Mouse (Mus musculus) hindbrain, embryonic 16.5 days (tissue): Measurements from ENCODE around the gene Ralgps2. TPM values are rescaled to one million over a fixed set of nuclear protein-coding genes. Genes with fewer than 3 reads are reported as not detected.

ENCODE experiments used
- ATAC-seq: fragments of 200-750 bp; cut with Nextera tagmentation; 2 replicates; pipeline ENCODE4 v1.8.0; 2017; ENCODE audit warnings: moderate TSS enrichment, moderate library complexity
- H3K27ac ChIP-seq: fragments of 300-500 bp; sonication (generic); 2 replicates; pipeline ENCODE4 v1.5.1; 2014; ENCODE audit warnings: low read depth, mild to moderate bottlenecking, control low read depth, low read length, moderate library complexity
- H3K27me3 ChIP-seq: fragments of 300-500 bp; sonication (generic); replicated peaks from 2 replicates; pipeline ENCODE4 v1.6.1; 2014; ENCODE audit warnings: low read length; ENCODE audit not compliant: control insufficient read depth, insufficient read depth
- H3K36me3 ChIP-seq: fragments of 300-500 bp; sonication (generic); 2 replicates; pipeline ENCODE4 v1.6.1; 2014; ENCODE audit warnings: mild to moderate bottlenecking, low read length, moderate library complexity, mixed read lengths; ENCODE audit not compliant: control insufficient read depth, insufficient read depth
- H3K4me1 ChIP-seq: fragments of 300-500 bp; sonication (generic); 2 replicates; pipeline ENCODE4 v1.6.1; 2014; ENCODE audit warnings: low read depth, low read length; ENCODE audit not compliant: control insufficient read depth, insufficient read depth
- H3K4me2 ChIP-seq: fragments of 300-500 bp; sonication (generic); 2 replicates; pipeline ENCODE4 v1.6.1; 2014; ENCODE audit warnings: mild to moderate bottlenecking, low read length, control low read depth, moderate library complexity
- H3K4me3 ChIP-seq: fragments of 300-500 bp; sonication (generic); 2 replicates; pipeline ENCODE4 v1.5.1; 2014; ENCODE audit warnings: mild to moderate bottlenecking, low read length, control low read depth, moderate library complexity
- H3K9ac ChIP-seq: fragments of 300-500 bp; sonication (generic); 2 replicates; pipeline ENCODE4 v1.6.1; 2014; ENCODE audit warnings: low read depth, mild to moderate bottlenecking, control low read depth, low read length, moderate library complexity
- H3K9me3 ChIP-seq: fragments of 300-500 bp; sonication (generic); 2 replicates; pipeline ENCODE4 v1.6.1; 2014; ENCODE audit warnings: mild to moderate bottlenecking, low read length, moderate library complexity; ENCODE audit not compliant: control insufficient read depth
- WGBS: fragments of 180-500 bp; shearing (Covaris S2); extraction: QIAGEN DNeasy Blood & Tissue Kit; methylation state at CpG from one replicate; pipeline ENCODE4 v1.1.7; 2014; 5-methylcytosine and 5-hydroxymethylcytosine counted together
- polyA plus RNA-seq: library from polyadenylated mRNA; unstranded; fragments of >200 nt; fragmentation: Nextera tagmentation; extraction: Ambion mirVana; gene quantifications from 2 replicates; pipeline ENCODE4 v1.2.1, GENCODE M21; 2015

Gene Ralgps2
- polyA plus RNA-seq, 1 experiment from 2014 or later: 74.7 TPM

DNA sequence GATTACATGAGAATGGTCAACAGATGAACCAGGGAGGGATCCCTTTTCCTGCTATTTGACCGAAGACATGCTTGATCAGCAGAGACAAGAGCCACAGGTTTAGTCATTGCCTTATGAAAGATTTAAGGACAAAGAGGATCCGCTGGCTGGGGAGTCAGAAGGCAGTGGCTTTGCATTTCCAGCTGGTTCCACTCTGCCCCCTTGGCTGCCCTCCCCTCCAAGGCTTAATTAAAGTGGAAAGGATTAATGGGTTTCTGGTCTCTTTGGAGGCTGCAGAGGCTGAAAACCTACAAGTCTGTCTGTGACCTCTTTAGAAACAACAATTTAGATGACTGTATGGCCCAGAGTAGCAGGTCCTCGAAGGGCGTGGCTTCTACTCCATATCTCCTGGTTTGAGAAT lies 161.5 kb downstream of the Ralgps2 start:
- Histone ChIP-seq H3K4me1 (peaks cover 11% of the 10 kb centered on the region), H3K9me3 (no peaks in the 10 kb centered on the region), H3K9ac (no peak overlapping the region), H3K27me3 (no peaks in the 10 kb centered on the region), H3K4me3 (no peak overlapping the region), H3K27ac (no peak overlapping the region), H3K36me3 (no peaks in the 10 kb centered on the region), H3K4me2 (no peak overlapping the region)
- 83% methylated on average over 4 of the region's 4 CpGs for WGBS
- no peak for ATAC-seq

DNA sequence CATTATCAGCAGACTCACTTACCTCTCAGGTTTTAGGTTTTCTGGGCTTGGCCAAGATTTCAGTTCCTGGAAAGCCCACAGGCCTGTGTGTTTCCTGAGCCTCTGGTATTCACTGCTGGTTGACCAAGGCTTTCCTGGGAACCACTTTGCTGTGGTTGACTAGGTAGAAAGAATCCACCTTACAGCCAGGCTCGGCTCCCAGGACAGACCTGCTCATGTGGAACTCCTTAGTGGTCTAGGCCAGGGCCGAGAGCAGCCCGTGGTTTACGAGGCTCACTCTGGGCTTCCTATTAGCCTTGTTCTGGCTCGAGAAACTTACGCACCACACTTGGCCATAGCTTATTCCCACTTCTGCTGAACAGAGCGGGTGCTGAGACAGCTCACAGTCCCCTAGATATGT lies 163.4 kb downstream of the Ralgps2 start:
- Histone ChIP-seq H3K4me2 (no peak overlapping the region), H3K9me3 (no peaks in the 10 kb centered on the region), H3K36me3 (no peaks in the 10 kb centered on the region), H3K27me3 (no peaks in the 10 kb centered on the region), H3K9ac (no peak overlapping the region), H3K4me3 (no peak overlapping the region), H3K27ac (no peak overlapping the region), H3K4me1 (no peaks in the 10 kb centered on the region; the same call in none of the 2 replicates)
- whole genome bisulfite sequencing: 87% methylated on average over 7 of the region's 7 CpGs
- ATAC-seq: no peak

DNA sequence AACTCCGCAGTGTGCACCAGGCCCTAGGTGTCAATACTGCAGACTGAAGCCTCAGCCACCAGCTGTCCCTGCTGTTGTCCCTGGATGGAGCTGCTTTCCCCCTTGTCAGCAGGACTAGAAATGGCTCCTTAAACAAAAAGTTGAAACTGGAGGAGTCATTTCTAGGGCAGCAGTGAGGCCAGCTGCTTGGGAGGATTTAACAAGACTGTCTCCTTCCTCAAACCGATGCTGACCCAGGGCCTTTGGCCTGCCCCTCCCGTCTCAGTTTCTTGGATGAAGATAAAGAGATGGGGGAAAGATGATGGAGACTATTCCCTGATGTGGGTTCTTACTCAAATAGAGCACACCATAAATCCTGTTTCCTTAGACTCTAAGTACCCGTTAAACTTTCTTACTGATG lies 164.2 kb downstream of the Ralgps2 start:
- no peak overlapping the region for H3K4me2 ChIP-seq
- H3K4me3 ChIP-seq: no peak overlapping the region
- no peak for ATAC-seq
- no peak overlapping the region for H3K27ac ChIP-seq
- WGBS: 85% methylated on average over 4 of the region's 4 CpGs
- no peaks in the 10 kb centered on the region for H3K27me3 ChIP-seq
- no peaks in the 10 kb centered on the region; the same call in 1 of the 2 replicates for H3K4me1 ChIP-seq
- H3K36me3 ChIP-seq: no peaks in the 10 kb centered on the region
- H3K9me3 ChIP-seq: no peaks in the 10 kb centered on the region
- H3K9ac ChIP-seq: no peak overlapping the region

DNA sequence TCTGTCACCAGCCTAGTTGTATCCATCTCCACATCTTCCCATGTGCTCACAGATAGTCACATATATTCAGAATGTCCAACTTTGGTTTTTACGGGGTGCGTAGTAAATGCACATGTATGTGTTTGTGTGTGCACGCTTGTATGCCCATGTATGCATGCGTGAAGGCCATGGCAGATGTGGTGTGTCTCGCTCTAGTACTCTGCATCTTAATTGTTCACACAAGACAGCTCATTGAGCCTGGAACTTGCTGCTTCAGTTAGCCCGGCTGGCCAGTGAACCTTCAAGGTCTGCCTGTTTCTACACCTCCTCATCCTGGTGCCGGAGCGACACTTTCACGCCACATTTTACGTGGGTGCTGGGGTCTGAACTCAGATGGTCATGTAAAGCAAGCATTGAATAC lies 168.6 kb downstream of the Ralgps2 start:
- Histone ChIP-seq H3K9ac (no peak overlapping the region), H3K4me2 (no peak overlapping the region), H3K4me3 (no peak overlapping the region), H3K9me3 (no peaks in the 10 kb centered on the region; the same call in 1 of the 2 replicates), H3K27ac (no peak overlapping the region), H3K36me3 (no peaks in the 10 kb centered on the region), H3K27me3 (no peaks in the 10 kb centered on the region), H3K4me1 (no peaks in the 10 kb centered on the region)
- WGBS: 96% methylated on average over 10 of the region's 10 CpGs
- ATAC-seq: no peak

DNA sequence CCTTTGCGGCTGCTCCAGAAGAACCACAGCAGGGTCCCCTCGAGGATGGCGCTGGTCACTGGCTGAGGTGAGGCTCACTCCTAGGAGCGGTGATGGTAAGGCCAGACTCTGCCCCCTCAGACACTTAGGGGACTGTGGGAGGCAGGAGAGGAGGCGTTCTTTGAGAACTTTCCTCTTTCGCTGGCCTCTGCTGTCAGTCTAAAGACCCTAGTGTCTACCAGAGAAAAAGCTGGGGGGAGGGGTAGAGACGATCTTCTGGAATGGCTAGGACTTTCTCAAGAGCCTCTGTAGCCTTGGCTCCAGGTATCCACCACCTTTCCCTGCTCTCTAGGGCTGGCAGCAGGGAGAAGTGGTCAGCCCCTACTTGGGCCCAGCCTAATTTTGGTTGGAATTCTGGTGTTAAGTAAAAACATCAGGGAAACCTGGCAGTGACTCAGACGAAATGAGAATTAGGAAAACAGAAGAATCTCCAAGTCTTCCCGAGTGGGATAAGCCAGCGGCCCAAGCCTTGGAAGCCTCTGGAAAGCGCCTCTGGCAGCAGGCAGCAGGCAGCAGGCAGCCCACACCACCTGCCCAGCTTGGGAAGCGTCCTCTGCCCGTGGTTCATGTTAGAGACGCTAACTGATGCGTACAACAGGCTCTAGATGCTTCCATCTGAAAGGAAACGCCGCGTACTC lies 169.7 kb downstream of the Ralgps2 start:
- no peak for ATAC-seq
- no peaks in the 10 kb centered on the region for H3K4me1 ChIP-seq
- H3K9me3 ChIP-seq: no peaks in the 10 kb centered on the region; the same call in 1 of the 2 replicates
- WGBS: 83% methylated on average over 18 of the region's 18 CpGs
- H3K27ac ChIP-seq: no peak overlapping the region
- no peak overlapping the region for H3K4me2 ChIP-seq
- H3K36me3 ChIP-seq: no peaks in the 10 kb centered on the region
- H3K27me3 ChIP-seq: no peaks in the 10 kb centered on the region
- no peak overlapping the region for H3K4me3 ChIP-seq
- H3K9ac ChIP-seq: no peak overlapping the region

DNA sequence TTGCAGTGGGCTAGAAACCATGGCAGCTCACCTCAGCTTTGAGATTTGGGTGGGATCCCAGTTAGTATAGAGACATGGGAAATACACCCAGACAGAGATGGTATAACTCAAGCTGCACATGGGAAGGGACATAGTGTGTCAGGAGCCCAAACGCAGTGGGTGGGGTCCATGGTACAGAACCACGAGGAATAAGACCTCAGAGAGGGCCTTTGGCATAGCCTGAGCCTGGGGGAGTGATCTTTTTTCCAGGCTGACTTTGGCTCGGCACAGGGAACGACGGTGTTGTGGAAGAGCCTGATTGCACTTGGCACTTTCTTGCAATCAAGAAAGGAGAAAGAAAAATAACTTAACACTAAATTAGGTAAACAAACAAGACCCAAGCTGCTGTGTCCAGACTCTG lies 170.3 kb downstream of the Ralgps2 start:
- H3K4me1 ChIP-seq: no peaks in the 10 kb centered on the region
- no peaks in the 10 kb centered on the region for H3K27me3 ChIP-seq
- no peaks in the 10 kb centered on the region; the same call in 1 of the 2 replicates for H3K9me3 ChIP-seq
- ATAC-seq: no peak
- no peak overlapping the region for H3K4me2 ChIP-seq
- H3K36me3 ChIP-seq: no peaks in the 10 kb centered on the region
- no peak overlapping the region for H3K27ac ChIP-seq
- H3K9ac ChIP-seq: no peak overlapping the region
- no peak overlapping the region for H3K4me3 ChIP-seq
- WGBS: 81% methylated on average over 5 of the region's 5 CpGs

DNA sequence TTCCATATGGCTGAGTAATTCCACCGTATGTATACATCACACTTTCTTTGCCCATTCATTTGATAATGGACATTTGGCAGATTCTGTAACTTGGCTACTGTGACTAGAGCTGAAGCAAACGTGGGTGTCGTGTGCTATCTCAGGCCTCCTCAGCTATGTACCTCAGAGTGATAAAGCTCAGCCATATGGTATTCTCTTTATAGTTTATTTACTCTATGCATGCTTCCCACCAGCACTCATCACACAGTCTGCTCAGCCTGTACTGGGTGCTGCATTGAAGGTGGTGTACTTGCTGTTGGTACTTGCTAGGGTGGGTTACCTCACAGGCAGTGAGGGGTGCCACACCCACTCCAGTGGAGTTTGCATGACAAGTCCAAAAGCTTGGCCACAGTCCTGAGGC lies 174.1 kb downstream of the Ralgps2 start:
- Histone ChIP-seq H3K4me3 (no peak overlapping the region), H3K27me3 (no peaks in the 10 kb centered on the region), H3K9me3 (no peaks in the 10 kb centered on the region; the same call in 1 of the 2 replicates), H3K36me3 (no peaks in the 10 kb centered on the region), H3K27ac (no peak overlapping the region), H3K4me2 (no peak overlapping the region), H3K9ac (no peak overlapping the region), H3K4me1 (no peaks in the 10 kb centered on the region)
- 92% methylated on average over 3 of the region's 3 CpGs for WGBS
- no peak for ATAC-seq

DNA sequence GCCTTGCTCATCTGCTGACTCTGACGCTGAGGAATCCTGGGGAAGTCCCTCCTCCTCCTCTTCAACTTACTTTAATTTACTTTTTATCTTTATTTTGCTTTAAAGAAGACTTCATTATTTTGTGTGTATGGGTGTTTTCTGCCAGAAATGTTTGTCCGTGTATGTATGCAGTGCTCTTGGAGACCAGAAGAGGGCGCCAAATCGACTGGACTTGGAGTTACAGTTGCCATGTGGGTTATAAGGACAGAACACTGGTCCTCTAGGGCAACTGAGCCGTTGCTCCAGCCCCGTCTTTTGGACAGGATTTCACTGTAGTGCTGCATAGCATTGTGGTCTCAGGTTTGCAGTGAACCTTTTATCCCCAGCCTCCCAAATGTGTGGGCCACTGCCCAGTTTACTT lies 174.8 kb downstream of the Ralgps2 start:
- no peaks in the 10 kb centered on the region; the same call in 1 of the 2 replicates for H3K9me3 ChIP-seq
- H3K4me1 ChIP-seq: no peaks in the 10 kb centered on the region
- H3K36me3 ChIP-seq: no peaks in the 10 kb centered on the region
- WGBS: 77% methylated on average over 6 of the region's 6 CpGs
- no peak overlapping the region for H3K9ac ChIP-seq
- no peaks in the 10 kb centered on the region for H3K27me3 ChIP-seq
- H3K27ac ChIP-seq: no peak overlapping the region
- H3K4me2 ChIP-seq: no peak overlapping the region
- ATAC-seq: no peak
- no peak overlapping the region for H3K4me3 ChIP-seq

DNA sequence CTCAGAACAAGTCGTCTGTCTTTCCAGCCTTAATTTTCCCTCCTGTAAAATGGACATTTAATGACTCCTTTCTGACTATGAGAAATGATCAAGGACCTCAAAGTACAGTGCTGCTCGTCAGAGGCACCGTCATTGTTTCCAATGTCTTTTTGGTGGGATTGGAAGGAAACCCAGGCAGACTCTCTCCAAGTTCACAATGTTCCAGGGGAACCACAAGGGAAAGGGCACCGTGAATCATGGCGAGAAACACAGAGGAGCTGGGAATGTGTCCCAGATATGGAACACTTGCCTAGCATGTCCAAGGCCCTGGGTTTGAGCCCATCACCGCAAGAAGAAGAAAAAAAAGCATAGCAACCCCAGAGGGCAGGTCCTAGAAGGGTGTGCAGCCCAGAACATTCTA lies 176.1 kb downstream of the Ralgps2 start:
- Histone ChIP-seq H3K27ac (no peak overlapping the region), H3K27me3 (no peaks in the 10 kb centered on the region), H3K4me3 (no peak overlapping the region), H3K4me1 (no peaks in the 10 kb centered on the region), H3K4me2 (no peak overlapping the region), H3K9ac (no peak overlapping the region), H3K9me3 (no peaks in the 10 kb centered on the region; the same call in 1 of the 2 replicates), H3K36me3 (no peaks in the 10 kb centered on the region)
- 91% methylated on average over 6 of the region's 6 CpGs for WGBS
- ATAC-seq: no peak
